28 mouse cellular contexts compared by ENCODE assay signal in the genomic region with DNA sequence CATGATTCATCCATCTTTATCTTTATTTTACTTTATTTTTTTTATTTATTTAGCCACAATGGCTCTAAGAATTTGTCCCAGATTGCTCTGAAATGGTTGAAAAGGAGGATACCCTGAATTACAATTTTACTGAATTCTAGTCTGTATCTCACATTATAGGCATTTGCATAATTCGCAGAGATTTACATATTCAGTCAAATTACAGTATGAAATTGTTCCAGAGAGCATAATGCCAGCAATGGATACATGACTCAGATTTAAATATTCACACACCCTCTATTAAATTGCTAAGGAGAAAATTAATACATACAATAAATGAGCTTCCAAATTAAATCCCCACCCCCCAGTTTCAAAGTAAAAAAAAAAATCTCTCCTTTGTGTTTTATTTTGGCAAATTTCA.
"Had no signal": no experiment of that assay in that cellular context is flagged by ENCODE, and none has a peak within 500 bp of the region (broad histone marks: within the 10 kb centered on the region; RNA-seq: fewer than 3 reads in every experiment).

No protein-coding gene starts in this region.

- H3K9ac ChIP-seq: heart, embryonic 12.5 days; hindbrain, embryonic 12.5 days; hindbrain, embryonic 14.5 days; intestine, embryonic 15.5 days; limb, embryonic 12.5 days; liver, embryonic 13.5 days; liver, embryonic 15.5 days had no signal

- DNase-seq: gastrocnemius, adult 2 months; gastrocnemius, postnatal 10 days; gastrocnemius, postnatal 25 days; heart, adult 18-20 months; heart, postnatal 10 days; heart, postnatal 4 days; kidney, adult 18-20 months; kidney, adult 8-10 months; kidney, postnatal 10 days; kidney, postnatal 25 days; kidney, postnatal 4 days; liver; liver, embryonic 13.5 days had no signal

- H3K9me3 ChIP-seq: heart, embryonic 10.5 days; heart, embryonic 12.5 days; hindbrain, embryonic 10.5 days; hindbrain, embryonic 12.5 days; intestine, embryonic 15.5 days; limb, embryonic 10.5 days; limb, embryonic 12.5 days; liver, embryonic 13.5 days; liver, embryonic 15.5 days had no signal

- H3K4me1 ChIP-seq: heart, embryonic 12.5 days; intestine, embryonic 15.5 days; liver, embryonic 13.5 days; liver, embryonic 15.5 days had no signal

- ATAC-seq: hindbrain, embryonic 16.5 days; inflammation-experienced regulatory T-cells, adult 6 months; intestine, embryonic 15.5 days; intestine, postnatal 0 days had no signal

- H3K36me3 ChIP-seq: heart, embryonic 10.5 days; heart, embryonic 12.5 days; hindbrain, embryonic 10.5 days; hindbrain, embryonic 12.5 days; intestine, embryonic 15.5 days; limb, embryonic 10.5 days; limb, embryonic 12.5 days; liver, embryonic 13.5 days; liver, embryonic 15.5 days had no signal

- H3K27ac ChIP-seq: gastrocnemius, adult 2 months; heart, embryonic 10.5 days; hindbrain, embryonic 10.5 days; hindbrain, embryonic 12.5 days; hindbrain, embryonic 14.5 days; intestine, embryonic 15.5 days; layer of hippocampus, adult 2 months; left cerebral cortex, adult 2 months; limb, embryonic 10.5 days; limb, embryonic 12.5 days; liver, embryonic 13.5 days; liver, embryonic 15.5 days had no signal

- H3K27me3 ChIP-seq: heart, embryonic 12.5 days; hindbrain, embryonic 12.5 days; intestine, embryonic 15.5 days; limb, embryonic 12.5 days; liver, embryonic 13.5 days; liver, embryonic 15.5 days had no signal

- H3K4me2 ChIP-seq: heart, embryonic 12.5 days; hindbrain, embryonic 12.5 days; hindbrain, embryonic 14.5 days; intestine, embryonic 15.5 days; limb, embryonic 12.5 days; liver, embryonic 11.5 days; liver, embryonic 13.5 days; liver, embryonic 15.5 days had no signal

- H3K4me3 ChIP-seq: gastrocnemius, adult 2 months; heart, embryonic 10.5 days; heart, embryonic 12.5 days; hindbrain, embryonic 10.5 days; hindbrain, embryonic 12.5 days; intestine, embryonic 15.5 days; layer of hippocampus, adult 2 months; left cerebral cortex, adult 2 months; limb, embryonic 10.5 days; limb, embryonic 12.5 days; liver, embryonic 13.5 days; liver, embryonic 15.5 days had no signal
